Mouse (Mus musculus) urinary bladder, postnatal 25 days (tissue): Measurements from ENCODE around the gene Ubash3b.

Experiments
- DNase-seq: peaks from one replicate; pipeline ENCODE4 v3.0.0; 2022; ENCODE audit warnings: low spot score

Ubash3b gene

DNA sequence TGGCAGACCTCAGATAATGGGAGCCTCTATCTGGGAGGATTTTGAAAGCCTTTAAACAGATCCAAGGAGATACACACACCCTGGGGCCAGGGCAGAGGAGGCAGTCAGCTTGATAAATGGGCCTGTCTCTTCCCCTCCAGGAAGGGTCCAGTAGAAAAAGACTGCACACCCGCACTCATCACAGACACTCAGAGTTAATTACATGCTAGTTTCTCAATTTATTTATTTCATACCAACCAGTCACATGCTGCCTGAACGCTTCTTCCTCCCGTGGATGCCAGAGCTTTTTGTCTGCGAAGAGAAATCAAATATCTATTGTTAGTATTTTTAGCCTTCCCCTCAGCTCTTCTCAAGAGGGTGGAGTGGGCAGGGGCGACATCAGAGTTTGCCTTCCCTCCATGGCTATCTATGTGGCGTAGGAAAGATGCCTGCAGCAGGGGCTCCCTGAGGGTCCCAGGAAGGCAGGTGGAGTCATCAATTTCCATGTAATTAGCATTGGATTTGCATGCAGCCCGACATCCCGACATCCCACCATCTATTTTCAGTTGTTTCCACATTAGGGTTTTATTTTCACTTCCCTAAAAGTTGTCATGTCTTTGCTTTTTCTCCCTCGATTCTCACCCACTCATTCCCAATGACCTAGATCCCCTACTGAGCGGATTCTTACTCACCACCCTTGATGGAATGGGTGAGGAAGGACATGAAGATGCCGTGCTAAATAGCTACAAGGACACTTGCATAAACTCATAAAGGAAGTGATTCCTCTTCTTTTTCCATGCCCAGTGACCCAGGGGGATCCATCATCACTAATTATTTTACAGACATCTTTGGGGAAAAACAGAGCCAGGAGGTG, 110.2 kb downstream of the Ubash3b start:
- DNase-seq, result no peak

DNA sequence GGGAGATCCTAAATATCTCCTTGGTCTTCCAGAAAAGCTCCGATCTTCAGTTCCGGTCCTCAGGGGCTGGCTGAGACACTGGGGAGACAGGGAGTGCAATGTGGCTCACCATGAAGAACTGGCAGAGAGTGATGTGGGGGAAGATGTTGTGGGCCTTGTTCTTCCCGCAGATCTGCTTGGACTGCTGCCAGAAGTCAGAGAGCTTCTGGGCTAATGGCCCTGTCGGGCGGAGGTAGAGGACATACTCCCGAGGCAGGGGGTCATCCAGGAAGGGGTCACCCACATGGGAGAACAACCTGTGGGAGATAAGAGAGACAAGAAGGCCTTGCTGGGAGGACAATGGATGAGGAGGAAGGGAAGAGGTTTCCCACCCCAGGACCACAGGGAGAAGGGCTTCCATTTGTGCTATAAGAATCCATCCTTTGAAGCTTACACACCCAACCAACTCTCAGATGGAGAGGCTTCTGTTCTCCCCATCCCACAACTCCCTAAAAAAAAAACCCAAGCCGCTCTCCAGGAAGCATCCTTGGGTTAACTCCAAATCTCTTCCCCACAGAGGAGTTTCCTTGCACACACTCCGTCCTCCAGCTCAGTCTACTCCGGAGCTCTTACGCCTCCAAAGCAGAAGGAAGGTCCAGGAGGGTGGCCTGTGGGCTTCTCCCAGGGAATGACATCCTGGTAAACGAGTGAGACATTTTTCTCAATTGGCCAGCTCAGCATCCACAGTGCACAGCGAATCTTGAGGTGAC, 111.0 kb downstream of the Ubash3b start:
- no peak for DNase-seq

DNA sequence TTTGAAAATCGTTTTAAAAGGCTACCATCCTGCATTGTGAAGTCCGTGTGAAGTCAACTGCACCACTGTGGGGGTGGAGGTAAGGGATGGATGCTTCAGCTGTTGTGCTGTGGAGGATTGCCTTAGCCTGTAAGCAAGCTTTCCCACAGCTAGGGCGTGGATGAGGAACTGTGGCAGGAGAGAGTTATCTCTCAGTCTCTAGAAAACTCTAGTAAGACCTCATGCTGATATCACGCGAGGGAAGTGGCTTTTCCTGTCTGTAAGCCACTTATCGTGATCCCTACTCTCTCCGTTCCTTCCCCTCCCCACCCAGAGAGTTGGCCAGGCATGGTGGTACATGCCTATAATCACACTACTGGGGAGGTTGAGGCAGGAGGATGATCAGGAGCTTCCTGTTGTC, 112.2 kb downstream of the Ubash3b start:
- DNase-seq, result no peak

DNA sequence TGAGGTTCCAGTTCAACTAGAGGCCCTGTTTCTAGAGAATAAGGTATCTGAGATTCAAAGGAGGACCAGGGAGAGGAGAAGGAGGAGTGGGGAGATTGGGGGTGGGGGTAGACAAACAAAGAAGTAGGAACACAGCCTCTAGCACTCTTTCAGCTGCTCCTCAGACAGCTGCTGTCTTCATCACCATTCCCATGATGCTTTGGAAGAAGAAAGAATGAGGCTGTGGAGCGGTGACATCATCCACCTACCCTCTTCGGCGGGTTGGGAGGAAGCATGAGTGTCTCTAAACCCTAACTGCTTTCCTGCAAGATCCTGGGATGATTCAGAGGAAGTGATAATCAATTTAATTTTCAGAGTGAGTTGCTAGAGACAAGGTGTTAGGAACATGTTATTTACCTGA, 112.7 kb downstream of the Ubash3b start:
- no peak for DNase-seq

DNA sequence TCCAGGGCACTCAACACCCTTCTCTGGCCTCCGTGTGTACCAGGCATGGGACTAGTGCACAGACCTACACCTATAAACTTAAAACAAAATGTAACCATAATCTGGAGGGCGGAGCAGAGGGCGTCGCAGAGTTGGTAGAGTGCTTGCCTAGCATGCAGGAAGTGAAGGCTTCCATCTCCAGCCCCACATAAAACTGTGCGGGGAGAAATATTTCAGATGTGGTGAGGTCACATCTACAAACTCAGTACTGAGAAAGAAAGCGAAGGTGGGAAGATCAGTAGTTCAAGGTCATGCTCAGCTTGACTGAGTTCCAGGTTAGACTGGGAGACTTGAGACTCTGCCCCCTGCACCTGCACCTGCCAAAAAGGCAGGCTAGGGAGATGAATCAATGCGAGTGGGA, 113.3 kb downstream of the Ubash3b start:
- no peak for DNase-seq

DNA sequence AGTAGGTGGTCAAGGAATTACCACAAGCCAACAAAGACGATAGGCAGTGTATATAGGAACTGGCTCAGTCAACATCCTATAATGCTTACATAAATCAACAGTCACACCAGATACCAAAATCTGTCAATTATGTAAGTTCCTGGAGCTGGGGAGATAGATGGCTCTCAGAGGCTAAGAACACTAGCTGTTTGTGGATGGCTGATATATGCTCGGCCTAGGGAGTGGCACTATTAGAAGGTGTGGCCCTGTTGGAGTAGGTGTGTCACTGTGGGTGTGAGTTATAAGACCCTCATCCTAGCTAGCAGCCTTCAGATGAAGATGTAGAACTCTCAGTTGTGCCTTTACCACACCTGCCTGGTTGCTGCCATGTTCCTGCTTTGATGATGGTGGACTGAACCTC, 113.8 kb downstream of the Ubash3b start:
- DNase-seq, result no peak

DNA sequence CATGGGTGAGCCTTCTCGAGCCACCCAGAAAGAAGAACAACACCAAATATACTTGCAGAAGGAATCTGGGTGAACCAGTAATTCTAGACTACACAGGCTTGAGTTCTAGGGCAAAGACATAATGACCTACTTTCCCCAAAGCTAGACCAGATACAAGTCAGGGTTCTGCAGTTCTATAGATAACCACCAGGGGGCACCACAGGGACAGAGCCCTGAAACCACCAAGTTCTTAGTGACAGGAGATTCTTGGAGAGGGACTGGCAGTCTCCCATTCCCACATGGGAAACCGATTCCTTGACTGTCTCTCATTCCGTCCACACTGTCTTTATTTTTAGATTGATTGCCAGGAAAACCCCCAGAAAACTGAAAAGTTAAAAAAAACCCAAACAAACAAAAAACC, 116.9 kb downstream of the Ubash3b start:
- peak; percentile 79 for DNase-seq

DNA sequence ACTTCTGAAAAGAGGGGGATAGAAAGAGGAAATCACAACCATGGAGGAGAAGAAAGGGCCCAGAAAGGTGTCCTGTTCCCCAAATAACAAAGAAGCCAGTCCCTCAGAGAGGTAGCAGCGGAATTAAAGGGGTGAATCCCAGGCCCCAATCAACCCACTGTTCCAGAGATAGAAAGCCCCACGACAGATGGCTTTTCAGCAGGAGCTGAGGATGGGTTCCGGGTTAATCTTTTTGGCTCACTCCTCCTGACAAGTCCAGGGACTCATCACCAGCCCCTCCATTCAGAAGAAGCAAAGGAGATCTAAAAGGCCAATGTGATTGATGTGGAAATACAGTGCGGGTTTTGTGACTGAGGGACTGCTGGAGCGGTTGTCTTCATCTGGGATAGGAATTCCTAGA, 117.9 kb downstream of the Ubash3b start:
- DNase-seq, result no peak

DNA sequence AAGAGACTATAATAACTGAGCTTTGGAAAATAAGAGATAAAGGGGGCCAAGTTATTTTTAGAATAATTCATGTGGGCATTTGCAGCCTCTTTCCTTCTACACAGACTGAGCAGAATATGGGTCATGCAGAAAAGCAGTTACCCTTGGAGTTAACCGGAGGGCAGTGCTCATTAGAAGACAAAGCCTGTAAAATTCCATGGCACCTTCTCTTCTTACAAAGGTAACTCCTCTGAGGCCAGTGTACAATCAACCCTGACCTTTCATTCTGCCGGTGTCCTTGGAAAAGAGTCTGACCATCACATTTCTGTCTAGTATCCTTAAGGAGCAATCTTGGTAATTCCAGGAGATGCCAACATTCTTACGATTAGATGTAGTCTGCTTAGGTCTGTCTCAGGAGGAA, 120.1 kb downstream of the Ubash3b start:
- no peak for DNase-seq

DNA sequence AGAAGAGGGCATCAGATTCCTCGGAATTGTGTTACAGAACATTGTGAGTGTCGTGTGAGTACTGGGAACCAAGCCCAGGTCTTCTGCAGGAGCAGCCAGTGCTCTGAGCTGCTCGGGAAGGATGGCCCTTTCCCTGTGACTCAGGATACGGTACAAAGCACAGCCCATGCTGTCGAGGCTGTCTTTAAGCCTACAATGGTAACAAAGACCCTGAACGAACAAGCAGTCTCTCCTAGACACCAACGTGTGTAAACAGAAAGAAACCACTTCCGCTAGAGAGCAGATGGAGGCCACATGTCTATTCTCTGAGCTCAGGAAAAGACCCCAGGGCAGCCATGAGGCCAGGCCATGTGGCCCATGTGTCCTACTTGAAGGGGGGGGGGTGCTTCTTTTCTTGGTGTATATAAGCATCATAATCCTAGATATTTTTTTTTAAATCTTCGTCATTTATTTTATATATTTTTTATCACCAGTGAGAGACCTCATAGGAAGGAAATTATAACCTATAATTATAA, 123.3 kb downstream of the Ubash3b start:
- no peak for DNase-seq

DNA sequence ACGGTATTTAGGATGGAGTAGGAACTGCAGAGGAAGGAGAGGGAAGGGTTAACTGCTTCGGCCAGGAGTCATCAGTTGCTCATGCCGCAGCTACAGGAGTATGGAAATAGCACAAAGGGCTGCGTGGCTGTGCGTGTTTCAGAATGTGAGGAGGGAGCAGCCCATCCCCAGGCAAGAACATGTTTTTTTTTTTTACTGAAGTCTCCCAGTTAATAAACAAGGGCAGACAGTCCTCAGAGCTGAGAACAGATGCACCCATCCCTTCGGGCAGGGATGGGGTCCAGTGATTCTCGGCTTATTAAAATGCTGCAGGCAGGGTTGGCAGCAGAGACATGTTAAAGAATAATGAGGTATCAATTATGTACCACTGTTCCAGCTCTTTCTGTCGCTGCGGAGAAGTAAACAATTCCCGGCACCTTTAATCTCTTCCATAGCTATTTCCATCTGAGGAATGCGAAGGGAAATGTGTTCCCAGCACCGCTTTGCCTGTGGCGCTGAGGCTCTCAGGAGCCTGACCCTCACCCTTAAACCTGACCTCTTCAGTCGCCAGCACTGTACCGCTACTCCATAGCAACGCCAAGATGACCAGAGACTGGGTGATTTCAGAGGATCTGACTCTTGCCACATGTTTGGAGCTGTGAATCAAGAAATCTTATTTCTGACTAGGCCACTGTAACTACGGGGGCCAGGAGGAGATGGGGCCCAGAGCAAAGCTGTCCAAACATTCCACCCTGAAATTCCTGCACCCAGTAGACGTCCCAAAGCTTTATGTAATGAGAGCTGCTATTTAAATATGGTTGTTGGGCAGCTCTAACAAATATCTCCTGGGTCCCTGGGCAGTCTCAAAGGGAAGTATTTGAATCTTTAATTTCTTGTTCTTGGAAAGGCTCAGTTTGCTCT, 129.7 kb downstream of the Ubash3b start:
- DNase-seq, result no peak

DNA sequence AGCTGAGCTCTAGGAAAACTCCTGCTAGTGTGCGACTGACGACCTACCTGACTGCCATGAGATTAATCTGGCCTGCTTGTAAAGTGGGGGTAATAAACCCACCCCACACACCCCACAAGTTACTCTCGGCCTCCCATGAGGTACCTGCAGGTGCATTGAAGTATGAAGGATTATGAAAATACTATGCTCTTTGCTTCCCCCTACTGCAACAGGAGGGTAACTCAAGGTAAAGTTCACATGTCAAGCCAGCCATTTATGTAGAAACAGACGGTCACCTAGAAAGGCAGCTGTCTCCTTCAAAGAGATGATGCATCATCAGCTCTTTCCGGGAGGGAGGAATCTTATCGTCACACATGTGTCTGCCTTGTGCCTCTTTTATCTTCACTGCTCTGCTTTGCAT, 131.7 kb downstream of the Ubash3b start:
- DNase-seq, result no peak

DNA sequence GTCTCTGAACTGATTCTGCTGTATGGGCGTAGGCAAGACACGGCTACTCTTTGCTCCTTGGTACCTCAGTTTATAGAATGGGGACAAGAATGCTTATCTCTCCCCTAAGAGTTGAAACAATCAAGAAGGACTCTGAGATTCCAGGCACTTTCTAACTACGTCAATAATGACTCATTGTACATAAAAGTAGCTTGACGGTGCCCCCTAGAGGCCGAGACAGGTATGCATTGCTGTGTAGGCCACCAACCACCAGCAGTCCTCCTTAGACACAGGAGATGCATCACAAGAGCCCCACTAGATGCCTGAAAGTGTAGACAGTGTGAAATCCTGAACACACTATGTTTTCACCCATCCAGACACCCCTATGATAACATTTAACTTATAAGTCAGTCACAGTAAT, 133.0 kb downstream of the Ubash3b start:
- DNase-seq, result peak; percentile 19

DNA sequence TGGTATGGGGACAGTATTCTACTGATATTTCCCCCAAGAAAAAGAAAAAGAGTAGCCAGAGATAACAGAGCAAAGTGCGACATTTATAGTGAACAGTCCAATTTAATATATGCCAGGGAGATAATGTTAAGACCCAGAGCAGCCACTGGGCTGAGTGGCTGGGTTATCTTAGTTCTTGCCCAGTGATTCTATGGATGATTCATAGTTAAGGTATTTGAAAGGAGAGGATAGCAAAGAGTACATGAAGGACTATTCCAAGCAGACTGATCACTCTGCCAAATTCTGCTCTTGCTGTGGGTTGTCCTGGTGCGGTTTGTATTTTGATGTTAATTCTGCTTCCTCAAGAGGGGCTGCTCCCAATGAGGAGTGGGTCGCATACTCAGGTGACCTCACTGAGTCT, 139.8 kb downstream of the Ubash3b start:
- DNase-seq, result no peak

DNA sequence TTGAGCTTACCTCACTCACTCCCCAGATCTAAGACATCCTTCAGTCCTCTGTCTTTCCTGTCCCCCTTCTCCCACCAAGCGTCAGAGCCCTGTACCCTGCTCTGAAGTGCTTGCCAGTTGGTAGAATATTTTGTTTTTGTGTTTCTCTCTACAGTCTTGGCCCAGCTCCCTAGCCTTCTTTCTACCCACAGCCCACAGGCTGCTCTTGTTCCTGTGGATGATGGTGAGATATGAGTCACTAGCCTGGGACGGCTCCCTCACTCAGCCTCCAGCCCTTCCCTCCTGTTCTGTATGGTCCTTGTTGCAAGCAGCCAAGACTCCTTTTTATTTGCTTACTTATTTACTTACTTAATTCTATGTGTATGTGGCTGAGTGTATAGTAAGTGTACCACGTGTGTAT, 141.0 kb downstream of the Ubash3b start:
- no peak for DNase-seq

DNA sequence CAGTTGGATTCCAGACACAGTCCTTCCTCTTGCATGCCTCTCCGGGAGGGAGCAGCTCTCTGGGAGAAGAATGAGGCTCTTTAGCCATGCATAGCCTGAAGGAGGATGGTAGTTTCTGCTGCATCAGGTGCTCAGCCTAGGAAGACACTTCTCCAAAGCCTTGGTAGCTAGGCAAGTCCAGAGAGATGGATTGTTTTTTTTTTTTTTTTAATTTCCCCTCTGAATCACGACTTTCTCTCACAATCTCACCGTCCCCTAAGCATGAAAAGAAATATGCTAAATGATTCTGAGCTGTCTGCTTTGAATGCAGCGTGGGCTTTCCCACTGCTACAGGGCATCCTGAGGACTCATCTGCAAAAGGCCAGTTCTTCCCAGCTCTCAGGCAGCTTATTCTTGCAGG, 147.0 kb downstream of the Ubash3b start:
- no peak for DNase-seq

DNA sequence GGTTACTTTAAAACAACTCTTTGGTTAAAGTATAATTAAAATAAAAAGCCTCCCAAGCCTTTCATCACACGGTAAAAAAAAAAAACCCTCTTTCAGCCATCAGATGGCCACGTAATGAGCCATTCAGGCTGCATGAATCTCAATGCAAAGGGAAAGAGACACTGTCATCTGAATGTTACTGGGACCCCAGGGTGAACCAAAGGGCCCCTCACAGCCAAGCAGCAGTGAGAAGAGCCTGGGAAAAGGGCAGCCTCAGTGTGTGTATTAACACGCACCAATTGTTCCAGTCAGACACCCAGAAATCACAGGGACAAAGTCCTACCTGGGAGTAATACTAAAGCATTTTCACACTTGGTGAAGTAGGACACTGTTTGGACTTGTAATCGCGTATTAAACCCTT, 149.0 kb downstream of the Ubash3b start:
- no peak for DNase-seq

DNA sequence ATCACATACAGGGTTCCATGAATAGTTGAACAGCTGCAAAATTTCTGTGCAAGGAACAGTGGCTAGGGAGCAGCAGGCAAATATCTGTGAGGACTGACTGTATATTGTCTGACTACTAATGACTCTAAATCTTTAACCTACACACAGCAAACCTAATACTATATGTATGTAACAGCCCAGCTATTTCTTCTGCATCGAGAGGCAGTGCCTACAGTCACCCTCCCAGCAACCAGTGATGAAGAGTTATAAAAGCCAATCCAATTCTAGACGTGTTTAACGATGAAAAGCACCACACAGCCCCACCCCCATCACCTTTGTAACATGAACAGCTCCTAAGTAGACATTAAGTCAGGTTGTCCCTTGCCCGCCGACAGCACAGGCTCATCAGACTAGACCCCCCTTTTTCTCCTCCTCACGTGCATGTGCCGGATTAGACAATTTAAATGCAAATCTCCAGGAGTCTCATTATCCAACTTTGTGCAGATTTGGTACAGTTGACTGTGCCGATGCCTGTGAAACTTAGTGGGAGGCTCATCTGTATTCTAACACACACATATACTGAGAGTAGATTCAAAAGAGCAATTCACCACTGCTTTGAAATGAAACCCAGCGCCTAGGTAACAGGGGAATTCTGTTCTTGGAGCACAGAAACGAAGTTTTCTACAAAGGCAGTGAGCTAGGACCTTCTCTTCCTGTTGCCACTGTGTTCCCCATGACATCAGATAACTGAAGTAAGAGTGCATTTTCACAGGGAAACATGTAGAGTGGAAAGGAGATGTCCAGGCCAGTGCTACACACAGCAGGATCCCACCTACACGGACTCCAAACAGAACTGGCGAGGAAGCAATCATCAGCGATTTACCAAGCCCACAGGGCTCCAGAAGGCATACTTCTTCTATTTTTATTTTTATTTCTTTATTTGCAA, 149.7 kb downstream of the Ubash3b start:
- DNase-seq, result no peak

DNA sequence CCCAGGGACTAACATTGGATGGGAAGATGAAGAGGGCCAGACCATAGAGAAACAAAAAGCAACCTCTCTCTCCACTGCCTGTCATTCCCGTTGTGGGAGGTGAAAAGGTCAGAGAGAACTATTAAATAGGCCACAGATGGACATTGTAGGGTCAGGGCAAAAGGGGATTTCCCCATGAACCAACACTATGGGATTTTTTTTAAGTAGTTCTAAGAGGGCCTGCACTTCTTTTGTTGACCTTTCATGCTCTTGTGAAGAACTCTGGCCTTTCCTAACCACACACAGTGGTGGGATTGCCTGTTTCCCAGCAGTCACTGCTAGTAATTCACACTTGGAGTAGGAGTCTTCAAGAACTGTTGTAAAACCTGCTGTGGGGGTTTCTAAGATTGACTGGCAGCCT, 153.7 kb downstream of the Ubash3b start:
- no peak for DNase-seq

DNA sequence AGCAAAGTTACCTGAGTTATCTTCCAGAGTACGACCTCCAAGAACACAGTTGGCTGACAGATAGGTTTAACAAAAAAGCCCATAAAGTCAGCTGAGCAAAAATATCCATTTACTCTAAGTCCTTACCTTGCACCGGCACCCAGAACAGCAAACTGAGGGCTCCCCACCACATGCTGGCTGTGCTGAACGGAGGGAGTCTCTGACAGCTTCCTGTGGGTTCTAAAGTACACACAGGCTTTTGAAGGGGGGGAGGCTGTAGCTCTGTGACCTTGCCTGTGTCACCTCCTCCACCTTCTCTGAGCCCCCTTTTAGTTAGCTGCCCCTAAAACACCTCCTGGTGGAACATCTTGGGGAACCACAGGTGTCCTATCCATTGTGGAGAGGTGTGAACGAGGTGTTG, 157.1 kb downstream of the Ubash3b start, which contains the start of gene Crtam:
Crtam (minus strand) TSS at position 214 of the 400 bp plus-strand sequence.
- no peak for DNase-seq

DNA sequence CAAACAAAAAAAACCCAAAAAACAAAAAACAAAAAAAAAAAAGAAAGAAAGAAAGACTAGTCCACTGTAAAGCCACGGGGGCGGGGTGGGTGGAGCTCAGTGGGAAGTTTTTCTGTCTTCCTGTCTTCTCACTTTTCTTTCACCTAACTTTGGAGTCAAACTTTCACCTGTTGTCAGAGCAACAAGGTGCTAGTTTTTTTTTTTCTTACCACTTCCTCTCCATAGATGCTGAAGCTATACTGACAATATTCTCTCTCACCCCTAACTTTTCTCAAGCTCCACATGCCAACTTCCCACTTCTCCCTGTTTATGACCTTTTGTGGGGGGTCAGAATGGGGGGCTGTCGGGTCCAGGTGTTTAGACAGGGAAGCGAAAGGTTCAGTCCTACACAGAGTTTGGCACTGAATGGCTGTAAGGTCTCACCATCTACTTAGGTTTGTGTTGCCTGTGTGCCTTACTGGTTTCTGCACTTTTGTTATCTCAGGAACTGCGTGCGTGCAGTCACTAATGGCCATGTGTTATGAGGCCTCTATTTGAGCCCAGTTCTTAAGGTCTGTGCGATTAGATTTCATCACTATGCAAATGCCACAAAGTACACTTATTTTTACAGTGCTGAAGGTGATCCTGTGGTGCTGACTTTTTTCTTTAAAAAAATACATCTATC, 164.2 kb downstream of the Ubash3b start:
- no peak for DNase-seq
